Mouse (Mus musculus) cerebral cortex, adult 2 months (tissue): ENCODE measurements around the gene Fmnl2.

Experiments used
- WGBS: fragments of 180-500 bp; shearing (Covaris S2); methylation state at CpG from one replicate; pipeline ENCODE4 v1.1.7; 2018; 5-methylcytosine and 5-hydroxymethylcytosine counted together

Gene Fmnl2

DNA sequence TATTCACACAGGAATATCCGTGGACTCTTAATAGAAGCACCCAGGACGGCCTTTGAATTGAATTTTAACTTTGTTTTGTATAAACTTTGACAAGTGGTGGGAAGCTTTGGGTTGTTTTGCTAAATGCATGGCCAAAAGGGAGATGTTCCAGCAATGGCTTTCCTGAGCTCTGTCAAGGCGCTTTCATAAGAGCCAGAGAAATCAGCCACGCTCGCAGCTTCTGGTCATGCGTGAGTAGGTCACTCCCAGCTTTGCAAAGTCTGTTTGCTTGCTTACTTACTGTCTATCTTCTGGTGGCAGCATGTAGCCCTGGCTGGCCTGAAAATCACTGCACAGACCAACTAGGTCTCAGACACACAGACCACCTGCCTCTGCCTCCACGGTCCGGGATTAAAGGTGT, 248.8 kb downstream of the Fmnl2 start:
- WGBS: 78% methylated on average over 8 of the region's 8 CpGs

DNA sequence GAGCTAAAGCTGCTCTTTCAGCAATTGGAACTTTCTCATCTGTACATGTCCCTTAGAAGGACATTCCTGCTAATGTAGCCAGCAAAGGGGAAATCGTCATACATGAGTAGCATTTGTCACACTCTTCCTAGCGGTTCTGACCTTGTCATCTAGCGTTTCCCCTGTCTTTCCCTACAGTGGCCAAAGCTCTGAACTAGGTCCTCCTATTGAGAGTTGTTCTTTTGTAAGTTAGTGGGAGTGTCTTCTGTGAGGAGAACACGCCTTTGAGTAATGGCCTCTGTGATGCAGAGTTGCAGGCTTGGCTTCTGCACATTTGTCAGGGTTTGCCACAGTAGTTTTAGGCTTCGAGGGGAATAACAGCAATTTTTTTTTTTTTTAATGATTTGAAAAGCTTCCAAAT, 250.9 kb downstream of the Fmnl2 start:
- 82% methylated on average over 5 of the region's 5 CpGs for WGBS

DNA sequence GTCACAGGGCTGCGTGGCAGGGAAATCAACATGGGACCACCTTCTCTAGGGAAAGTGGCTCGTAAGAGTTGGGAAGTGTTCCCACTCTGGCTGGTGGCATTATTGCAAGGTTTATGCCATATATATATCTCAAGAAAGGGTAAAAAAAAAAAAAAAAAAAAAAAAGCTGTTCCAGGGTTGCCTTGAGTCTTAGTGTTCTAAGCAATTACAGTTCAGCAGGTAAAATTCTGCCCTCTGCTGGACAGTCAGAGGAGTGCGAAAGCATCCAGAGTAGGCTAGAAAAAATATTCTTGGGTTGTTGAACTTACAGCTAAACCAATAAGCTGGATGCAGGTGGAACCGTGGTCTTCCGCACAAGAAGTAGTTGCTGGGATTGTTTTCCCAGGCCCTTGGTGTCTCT, 264.1 kb downstream of the Fmnl2 start:
- WGBS: 65% methylated on average over 5 of the region's 5 CpGs

DNA sequence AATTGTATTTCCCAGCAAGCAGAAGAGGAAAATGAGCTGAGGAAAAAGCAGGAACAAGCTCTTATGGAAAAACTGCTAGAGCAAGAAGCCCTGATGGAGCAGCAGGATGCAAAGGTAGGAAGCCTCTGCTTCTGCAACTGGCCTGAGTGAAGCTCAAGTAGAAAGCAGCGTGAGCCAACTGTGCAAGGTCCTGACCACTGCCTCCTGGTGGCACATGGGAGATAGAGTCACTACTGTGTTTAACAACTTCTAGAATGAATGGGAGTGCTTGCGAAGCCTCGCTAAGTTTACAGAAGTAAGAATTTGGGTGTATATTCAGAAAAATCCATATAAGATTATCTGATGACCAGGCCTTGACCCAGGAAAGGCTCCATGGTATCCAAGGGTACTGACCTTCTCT, 268.3 kb downstream of the Fmnl2 start:
- WGBS: 84% methylated on average over 3 of the region's 3 CpGs

DNA sequence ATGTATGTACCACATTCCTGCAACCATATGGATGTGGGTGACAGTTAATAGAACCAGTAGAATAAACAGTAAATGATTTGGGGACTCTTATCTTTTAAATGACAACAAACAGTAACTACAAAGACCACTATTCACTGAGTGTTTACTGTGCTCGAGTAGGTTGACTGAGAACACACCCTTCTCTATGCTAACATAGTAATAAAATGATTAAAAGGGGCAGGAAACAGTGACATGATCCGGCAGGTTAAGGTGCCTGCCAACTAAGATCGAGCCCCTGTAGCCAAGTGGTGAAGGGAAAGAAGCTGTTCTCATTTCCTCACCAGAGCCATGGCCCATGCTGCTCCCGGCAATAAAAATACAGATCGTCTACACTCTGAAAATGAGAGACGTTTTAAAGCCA, 271.4 kb downstream of the Fmnl2 start:
- 70% methylated on average over 6 of the region's 6 CpGs for WGBS

DNA sequence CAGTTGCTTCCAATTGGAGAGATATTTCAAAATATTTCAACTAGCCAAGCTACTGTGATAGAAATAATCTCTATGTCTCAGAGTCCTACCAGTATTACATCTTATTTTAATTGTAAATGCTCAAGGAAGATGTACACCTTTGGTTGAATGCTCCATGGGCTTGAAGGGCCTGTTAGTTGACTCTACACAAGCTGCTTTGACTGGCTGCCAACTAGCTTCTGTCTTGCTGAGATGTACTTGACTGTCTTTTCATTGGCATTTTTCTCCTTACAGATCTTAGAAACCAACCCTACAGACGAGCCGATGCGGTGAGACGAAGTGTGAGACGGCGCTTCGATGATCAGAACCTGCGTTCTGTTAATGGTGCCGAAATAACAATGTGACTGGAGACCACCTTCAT, 273.9 kb downstream of the Fmnl2 start:
- WGBS: 81% methylated on average over 9 of the region's 9 CpGs

DNA sequence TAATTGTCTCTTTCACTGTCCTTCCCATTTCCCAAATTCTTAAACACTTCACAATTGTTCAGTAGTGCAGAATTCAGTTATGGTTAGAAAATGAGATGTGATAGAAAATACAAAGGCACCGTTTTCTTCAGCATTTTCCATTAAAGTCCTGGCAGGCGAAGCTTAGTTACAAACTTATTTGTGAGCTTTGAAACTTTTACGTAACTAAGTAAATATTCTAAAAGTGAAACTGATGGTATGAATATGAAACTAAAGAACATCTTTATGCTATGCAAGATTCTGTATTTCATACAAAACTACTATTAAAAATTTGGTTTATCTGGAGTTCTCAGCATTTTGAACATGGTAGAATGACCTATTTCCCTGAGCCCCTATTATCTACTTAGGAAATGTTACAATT, 321.3 kb downstream of the Fmnl2 start:
- 61% methylated on average over 3 of the region's 3 CpGs for WGBS
